Mouse (Mus musculus): ENCODE data around the gene Gm10799.
"Not testable (repeated sequence)": the region's sequence is repeated elsewhere in the genome, so short reads cannot be mapped to it uniquely, and the experiment has no call there.

Gene Gm10799

GRCm38 (mm10) chr2:104068450-104068849, at the start of gene Gm10799:
Gene Gm10799, minus strand, starts transcription at chr2:104068550.
- DNase-seq (ENCODE audit: low read depth in 2 of 2, low spot score in 2 of 2), result not testable (repeated sequence)

DNA sequence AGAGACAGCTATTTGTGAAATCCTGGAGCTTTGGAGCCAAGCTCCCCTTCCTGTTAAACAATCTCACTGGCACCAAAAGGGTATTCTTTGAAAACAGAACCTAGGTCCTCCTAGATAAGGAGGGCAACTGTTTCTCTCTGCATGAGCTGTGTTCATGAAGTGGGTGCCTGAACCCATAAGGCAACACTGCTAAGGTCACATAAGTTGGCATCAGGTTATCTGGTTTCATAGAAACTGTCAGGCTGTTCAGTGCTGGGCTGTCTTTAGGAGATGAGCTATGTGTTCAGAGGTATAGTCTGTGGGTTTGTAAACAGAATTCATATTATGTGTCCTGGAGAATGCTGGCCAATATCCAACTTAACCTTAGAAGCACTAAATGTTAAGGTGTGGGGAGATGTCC, 48.8 kb upstream of the Gm10799 start:
- not testable (repeated sequence) for DNase-seq (ENCODE audit: low read depth in 2 of 2, low spot score in 2 of 2)

DNA sequence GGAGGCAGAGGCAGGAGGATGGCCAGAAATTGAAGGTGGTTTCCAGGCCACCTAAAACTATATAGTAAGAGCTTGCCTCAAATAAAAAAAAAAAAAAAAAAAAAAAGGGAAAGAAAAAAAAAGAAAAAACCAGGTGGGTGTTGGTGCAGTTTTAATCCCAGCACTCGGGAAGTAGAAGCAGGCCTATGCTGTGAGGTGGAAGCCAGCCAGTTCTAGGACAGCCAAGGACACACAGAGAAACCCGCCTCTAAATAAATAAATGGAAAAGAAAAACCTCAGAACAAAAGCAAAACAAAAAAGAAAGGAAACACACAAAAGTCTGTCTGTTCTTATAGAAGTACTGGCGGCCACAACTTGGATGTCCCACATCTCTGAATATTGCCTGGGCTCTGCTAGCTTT, 46.5 kb upstream of the Gm10799 start:
- DNase-seq (ENCODE audit: low read depth in 2 of 2, low spot score in 2 of 2), result no peak

DNA sequence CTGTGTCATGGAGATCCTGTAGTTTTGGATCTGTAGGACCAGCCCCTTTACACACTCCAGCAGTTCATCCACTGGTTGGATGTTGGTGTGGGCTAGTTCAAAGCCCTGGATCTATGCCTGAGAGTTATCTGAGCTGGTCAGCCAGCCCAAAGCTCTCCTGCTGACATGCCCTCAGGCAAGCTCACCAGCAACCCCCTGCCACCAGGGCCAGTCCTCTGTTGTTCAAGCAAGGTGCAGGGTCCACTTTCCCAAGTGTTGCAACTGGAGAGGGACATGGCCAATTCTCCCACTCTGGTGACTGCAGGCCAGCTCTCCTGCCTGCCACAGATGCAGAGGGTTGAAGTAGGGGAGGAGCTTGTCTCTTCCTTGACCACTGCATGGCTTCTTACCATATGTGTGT, 45.2 kb upstream of the Gm10799 start:
- not testable (repeated sequence) for DNase-seq (ENCODE audit: low read depth in 2 of 2, low spot score in 2 of 2)

DNA sequence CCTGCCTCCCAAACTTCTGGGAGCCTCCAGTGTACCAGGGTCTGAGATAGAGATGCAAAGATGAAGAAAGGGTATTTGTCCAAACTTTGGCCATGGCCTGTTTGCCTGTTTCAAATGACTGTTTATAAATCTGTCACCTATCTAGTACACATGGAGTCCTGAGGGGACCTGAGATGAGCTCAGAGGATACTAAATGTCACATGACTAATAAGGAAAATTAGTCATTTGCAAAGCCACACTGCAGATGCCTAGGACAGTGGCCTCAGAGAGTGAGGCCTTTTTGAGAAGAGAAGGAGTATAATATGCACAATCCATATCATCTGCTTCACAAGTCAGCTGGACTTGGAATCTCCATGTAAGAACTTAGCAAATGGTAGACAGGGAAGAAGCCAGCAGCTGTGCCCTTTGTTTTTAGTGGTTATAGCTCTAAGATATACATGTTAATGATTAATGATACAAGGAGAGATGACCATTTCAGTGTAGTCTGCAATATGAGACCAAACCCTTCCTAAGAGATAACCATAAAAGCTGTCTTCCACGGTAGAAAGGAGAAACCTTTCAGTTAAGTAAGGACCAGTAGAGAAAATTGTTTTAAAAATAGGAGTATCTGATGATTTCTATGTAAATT, 42.9 kb upstream of the Gm10799 start:
- not testable (repeated sequence) for DNase-seq (ENCODE audit: low read depth in 2 of 2, low spot score in 2 of 2)

DNA sequence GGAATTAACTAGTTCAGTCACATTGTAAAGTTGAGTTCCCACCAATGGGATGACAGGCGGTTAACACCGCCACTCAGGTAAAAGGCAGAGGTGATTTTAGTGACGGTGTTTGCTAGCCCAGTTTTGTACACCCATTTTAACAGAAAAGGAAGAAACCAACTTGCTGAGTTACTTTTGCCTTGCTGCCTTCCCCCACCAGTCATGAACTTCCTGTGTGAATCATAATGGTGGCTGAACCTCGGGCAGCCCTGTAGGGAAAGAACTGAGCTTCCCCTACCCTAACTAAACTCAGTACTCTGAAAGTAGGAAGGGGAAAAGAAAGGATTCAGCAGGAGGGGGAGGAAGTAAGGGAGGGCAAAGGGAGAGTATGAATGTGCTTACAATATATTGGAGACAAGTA, 41.7 kb upstream of the Gm10799 start:
- no peak for DNase-seq (ENCODE audit: low read depth in 2 of 2, low spot score in 2 of 2)

- no peak for DNase-seq (ENCODE audit: low read depth in 2 of 2, low spot score in 2 of 2)
Observed at GRCm38 (mm10) chr2:104109528-104109927, 41.2 kb upstream of the Gm10799 start.

DNA sequence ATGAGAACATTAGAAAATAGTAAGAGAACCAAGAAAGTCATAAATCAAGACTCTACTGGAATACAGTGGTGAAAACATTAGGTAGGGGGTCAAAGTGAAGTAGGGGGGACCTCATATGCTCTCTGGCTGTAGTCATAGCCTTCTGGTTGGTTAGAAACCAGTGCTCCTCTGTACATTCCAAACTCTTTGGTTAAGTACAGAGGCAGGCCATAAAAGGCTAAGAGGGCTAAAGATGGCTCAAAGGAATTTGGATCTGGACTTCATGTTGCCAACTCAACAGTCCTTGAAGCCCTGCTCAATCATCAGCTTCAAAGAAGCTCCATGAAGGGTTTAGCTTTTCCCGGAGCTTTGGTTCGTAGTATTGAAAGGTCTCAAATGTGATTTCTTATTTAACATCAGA, 40.7 kb upstream of the Gm10799 start:
- DNase-seq (ENCODE audit: low read depth in 2 of 2, low spot score in 2 of 2), result not testable (repeated sequence)

DNA sequence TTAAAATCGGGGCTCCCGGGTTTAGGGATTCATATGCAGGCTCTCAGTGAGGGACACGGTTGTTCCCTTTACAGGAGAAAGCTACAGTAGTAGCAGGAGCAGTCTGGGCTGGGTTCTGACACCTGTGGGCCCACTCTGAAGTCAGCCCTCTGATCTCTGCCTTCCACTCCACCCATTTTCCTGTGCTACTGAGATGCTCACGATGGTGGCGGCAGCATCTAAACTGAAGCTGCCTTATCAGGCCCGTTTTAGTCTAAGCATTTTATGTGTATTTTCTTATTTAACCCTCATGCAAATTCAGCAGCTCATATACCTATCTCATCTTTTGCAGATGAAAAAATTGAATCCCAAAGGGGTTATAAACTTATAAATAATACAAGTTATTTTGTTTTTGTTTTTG, 36.5 kb upstream of the Gm10799 start:
- DNase-seq (ENCODE audit: low read depth in 2 of 2, low spot score in 2 of 2), result no peak

DNA sequence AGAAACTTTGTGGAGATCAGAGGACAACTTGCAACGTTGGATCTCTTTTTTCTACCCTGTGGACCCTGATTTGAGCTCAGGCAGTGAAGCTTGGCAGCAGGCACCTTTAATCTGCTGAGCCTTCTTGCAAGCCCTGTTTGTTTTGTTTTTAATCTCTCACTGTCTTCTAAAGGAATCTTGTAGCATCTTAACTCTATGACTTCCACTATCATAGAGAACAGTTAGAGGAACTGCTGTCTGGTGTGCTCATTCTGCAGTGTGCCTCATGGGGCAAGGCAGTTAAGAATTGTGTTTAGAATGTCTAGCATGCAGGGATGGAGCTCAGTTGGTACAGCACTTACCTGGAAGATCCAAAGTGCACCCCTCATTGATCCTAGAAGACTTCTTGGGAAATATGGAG, 31.6 kb upstream of the Gm10799 start:
- DNase-seq (ENCODE audit: low read depth in 2 of 2, low spot score in 2 of 2), result no peak

DNA sequence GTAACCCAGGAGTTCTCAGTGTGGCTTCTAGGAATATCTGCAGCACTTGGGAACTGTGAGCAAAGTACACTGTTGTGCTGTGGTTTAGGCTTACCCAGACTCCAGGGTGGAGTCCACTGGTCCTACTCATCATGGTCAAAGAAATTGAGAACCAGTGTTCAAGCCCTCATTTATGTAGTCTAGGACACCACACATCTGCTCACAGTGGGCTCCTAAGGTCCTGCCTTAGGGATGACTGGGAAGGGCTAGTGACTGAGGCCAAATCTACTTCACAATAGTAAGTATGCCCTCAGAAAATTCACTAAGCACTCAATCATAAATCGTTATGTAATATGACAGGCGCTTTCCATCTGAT, 30.9 kb upstream of the Gm10799 start:
- no peak for DNase-seq (ENCODE audit: low read depth in 2 of 2, low spot score in 2 of 2)

DNA sequence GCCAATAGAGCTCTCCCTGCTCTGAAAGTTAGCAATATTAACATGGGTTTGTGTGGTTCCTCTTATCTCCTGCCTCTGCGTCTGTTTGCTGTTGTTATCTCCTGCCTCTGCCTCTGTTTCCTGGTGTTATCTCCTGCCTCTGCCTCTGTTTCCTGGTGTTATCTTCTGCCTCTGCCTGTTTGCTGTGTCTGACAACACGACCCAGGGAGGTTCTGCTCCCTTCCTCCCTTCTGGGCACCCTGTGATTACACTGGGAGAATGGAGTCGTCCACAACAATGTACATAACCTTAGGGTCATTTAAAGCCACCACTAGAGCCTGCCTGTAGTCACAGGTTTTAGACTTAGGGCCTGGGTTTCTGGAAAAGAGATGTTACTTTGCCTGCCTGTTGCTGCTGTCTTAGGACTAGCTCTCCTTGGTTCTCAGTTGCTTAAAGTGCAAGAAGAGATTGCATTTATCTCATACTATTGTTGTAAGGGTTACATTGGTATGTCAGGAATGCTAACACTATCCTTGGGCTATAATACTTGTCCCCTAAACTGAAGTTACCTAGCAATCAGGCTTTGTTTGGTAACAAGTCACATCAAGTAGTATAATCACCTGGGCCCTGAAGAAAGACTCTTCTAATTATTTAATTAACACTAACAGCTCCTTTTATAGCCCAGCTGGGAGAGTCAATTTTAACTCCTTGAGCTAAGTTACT, 30.3 kb upstream of the Gm10799 start:
- no peak for DNase-seq (ENCODE audit: low read depth in 2 of 2, low spot score in 2 of 2)

GRCm38 (mm10) chr2:104097396-104097795, 29.0 kb upstream of the Gm10799 start:
- DNase-seq (ENCODE audit: low read depth in 2 of 2, low spot score in 2 of 2), result not testable (repeated sequence)

- not testable (repeated sequence) for DNase-seq (ENCODE audit: low read depth in 2 of 2, low spot score in 2 of 2)
Observed at GRCm38 (mm10) chr2:104096796-104097195, 28.4 kb upstream of the Gm10799 start.

GRCm38 (mm10) chr2:104096256-104096655, 27.9 kb upstream of the Gm10799 start:
- no peak for DNase-seq (ENCODE audit: low read depth in 2 of 2, low spot score in 2 of 2)

GRCm38 (mm10) chr2:104095741-104096213, 27.4 kb upstream of the Gm10799 start, which contains the start of gene Cd59a:
Gene Cd59a, plus strand, starts transcription at chr2:104095801.
- no peak for DNase-seq (ENCODE audit: low read depth in 2 of 2, low spot score in 2 of 2)

- DNase-seq (ENCODE audit: low read depth in 2 of 2, low spot score in 2 of 2), result no peak
Observed at GRCm38 (mm10) chr2:104093305-104093704, 25.0 kb upstream of the Gm10799 start.

DNA sequence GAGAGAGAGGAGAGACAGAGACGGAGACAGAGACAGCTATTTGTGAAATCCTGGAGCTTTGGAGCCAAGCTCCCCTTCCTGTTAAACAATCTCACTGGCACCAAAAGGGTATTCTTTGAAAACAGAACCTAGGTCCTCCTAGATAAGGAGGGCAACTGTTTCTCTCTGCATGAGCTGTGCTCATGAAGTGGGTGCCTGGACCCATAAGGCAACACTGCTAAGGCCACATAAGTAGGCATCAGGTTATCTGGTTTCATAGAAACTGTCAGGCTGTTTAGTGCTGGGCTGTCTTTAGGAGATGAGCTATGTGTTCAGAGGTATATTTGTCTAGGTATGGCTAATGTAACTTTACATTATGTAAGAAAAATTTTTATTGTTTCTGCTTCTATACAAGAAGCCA, 19.2 kb upstream of the Gm10799 start:
- DNase-seq (ENCODE audit: low read depth in 2 of 2, low spot score in 2 of 2), result not testable (repeated sequence)

DNA sequence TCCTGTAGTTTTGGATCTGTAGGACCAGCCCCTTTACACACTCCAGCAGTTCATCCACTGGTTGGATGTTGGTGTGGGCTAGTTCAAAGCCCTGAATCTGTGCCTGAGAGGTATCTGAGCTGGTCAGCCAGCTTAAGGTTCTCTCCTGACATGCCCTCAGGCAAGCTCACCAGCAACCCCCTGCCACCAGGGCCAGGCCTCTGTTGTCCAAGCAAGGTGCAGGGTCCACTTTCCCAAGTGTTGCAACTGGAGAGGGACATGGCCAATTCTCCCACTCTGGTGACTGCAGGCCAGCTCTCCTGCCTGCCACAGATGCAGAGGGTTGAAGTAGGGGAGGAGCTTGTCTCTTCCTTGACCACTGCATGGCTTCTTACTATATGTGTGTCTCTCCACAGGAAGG, 15.7 kb upstream of the Gm10799 start:
- DNase-seq (ENCODE audit: low read depth in 2 of 2, low spot score in 2 of 2), result not testable (repeated sequence)

DNA sequence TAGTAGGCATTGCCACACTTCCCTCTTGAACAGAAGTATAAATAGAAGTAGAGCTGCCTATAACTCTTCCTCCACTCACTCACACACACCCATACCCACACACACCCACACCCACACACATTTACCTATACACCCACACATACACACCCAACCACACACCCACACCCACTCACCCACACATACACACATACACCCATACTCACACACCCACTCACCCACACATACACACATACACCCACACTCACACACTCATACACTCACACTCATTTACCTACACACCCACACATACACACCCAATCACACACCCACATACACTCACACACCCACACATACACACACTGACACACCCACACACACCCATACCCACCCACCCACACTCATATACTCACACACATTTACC, 14.1 kb upstream of the Gm10799 start:
- DNase-seq (ENCODE audit: low read depth in 2 of 2, low spot score in 2 of 2), result no peak

DNA sequence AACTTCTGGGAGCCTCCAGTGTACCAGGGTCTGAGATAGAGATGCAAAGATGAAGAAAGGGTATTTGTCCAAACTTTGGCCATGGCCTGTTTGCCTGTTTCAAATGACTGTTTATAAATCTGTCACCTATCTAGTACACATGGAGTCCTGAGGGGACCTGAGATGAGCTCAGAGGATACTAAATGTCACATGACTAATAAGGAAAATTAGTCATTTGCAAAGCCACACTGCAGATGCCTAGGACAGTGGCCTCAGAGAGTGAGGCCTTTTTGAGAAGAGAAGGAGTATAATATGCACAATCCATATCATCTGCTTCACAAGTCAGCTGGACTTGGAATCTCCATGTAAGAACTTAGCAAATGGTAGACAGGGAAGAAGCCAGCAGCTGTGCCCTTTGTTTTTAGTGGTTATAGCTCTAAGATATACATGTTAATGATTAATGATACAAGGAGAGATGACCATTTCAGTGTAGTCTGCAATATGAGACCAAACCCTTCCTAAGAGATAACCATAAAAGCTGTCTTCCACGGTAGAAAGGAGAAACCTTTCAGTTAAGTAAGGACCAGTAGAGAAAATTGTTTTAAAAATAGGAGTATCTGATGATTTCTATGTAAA, 13.2 kb upstream of the Gm10799 start:
- not testable (repeated sequence) for DNase-seq (ENCODE audit: low read depth in 2 of 2, low spot score in 2 of 2)

GRCm38 (mm10) chr2:104078285-104078684, 9.9 kb upstream of the Gm10799 start:
- DNase-seq (ENCODE audit: low read depth in 2 of 2, low spot score in 2 of 2), result not testable (repeated sequence)
